Mouse (Mus musculus): Measurements from ENCODE around the gene Flrt3.

The Flrt3 gene

DNA sequence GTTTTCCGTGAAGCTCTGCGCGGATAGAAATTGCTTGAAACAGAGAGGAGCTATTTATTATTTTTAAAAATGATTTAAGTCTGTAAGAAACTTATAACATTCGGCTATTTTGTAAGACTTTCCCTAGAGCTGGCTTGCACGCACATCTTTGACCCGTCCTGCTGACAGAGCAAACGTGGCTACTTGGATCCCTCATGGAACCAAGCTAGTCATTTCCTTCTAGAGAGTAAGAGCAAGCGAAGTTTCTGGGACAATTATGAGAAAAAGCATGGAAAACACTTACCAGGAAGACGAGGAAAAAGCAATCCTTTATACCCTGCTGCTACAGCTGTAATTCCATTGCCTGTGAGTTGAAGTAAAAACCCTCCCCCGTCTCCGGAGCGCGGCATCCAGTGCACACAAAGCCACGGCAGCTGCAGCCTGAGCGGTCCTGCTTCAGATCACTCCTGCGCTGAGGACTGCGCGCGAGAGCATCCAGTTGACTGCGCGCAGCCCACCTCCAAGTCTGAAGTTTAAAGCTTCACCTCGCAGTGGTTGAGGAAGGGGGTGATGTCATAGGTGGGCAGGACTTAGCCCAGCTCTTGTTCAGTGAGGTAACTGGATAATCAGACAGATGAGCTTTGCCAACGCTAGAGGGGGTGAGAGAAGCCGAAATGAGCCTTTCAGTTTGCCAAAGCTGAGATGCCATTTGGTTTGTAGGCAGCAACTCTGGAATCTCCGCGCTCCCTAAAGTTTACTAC, at the start of gene Flrt3:
TSS of gene Flrt3 (minus strand) at position 507 of the 740 bp plus-strand sequence.
- DNase-seq (ENCODE audit: low read depth in 2 of 2, low spot score in 2 of 2), result no peak

DNA sequence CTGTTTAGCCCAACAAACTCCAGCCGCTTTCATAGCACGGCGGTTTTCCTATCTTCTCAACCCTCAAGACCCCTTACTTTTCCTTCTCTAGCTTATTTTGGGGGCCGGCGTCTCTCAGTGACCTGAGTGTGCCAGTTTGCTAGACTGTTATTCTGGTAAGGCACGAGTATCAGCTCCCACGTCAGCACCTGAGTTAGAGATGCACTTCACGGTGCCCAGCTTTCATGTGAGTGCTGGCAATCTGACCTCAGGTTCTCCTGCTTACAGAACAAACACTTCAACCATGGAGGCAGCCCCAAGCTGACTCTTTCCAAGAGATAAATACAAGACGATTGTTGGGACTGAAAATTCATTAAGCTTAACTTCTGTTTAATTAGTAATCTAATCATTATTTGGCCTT, 46.1 kb upstream of the Flrt3 start:
- no peak for DNase-seq (ENCODE audit: low read depth in 2 of 2, low spot score in 2 of 2)

GRCm38 (mm10) chr2:140715822-140716221, 44.6 kb upstream of the Flrt3 start:
- no peak for DNase-seq (ENCODE audit: low read depth in 2 of 2, low spot score in 2 of 2)

DNA sequence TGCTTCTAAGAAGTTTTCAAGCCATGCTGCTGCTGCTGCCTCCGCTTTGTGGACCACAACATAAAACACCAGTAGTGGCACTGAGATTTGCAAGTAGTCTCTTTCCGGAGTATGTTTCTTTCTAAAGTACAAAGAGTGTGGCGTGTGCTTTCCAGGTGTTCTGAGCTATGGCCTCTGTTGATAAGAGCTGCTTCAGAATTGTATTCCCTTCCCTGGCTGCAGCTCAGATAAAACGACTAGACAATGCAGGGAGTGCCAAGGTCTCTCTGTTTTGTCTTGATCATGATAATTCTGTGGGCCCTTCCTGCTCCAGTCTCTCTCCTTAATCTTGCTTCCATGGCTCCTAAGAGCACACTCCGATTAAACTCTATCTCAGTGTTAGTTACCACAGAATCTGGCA, 36.3 kb upstream of the Flrt3 start:
- no peak for DNase-seq (ENCODE audit: low read depth in 2 of 2, low spot score in 2 of 2)

- DNase-seq (ENCODE audit: low read depth in 2 of 2, low spot score in 2 of 2), result no peak
These were observed 34.0 kb upstream of the Flrt3 start for GRCm38 (mm10) chr2:140705278-140705677.

- DNase-seq (ENCODE audit: low read depth in 2 of 2, low spot score in 2 of 2), result no peak
These were observed 32.9 kb upstream of the Flrt3 start for GRCm38 (mm10) chr2:140704146-140704545.

DNA sequence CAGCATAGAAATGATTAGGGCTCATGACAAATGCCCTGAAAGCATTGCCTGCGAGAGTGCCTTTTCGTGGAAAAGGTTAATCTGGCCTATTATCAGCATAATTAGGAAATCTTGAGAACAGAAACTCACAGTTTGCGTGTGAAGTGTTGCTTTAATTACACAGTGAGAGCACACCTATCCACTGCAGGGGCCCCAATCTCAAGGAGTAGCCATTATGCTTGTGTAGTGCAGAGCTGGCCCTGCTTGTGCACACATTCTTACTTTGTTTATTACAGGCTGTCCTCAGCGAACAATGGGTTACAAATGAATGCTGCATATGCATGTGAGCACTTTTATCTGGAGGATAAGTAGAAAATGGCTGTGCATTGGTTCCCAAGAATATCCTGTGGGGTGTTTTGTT, 32.1 kb upstream of the Flrt3 start:
- DNase-seq (ENCODE audit: low read depth in 2 of 2, low spot score in 2 of 2), result no peak

DNA sequence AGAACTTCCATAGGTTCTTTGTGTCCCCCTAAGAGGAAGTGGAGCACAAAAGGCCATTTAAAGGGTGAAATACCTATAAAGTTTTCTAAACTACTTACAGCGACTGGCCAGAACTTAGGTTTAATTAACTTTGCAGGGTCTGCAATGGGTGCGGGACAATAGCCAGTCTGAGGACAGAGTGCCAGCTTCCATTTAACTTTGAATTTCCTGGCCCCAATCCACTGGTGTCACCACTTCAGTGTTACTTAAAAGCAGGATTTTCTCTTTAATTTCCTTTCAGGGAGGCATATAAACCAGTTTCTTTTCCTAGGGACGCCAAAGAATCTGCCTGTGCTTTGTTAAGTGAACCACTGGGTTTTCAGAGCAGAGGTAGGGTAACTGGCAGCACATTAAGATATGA, 27.3 kb upstream of the Flrt3 start:
- DNase-seq (ENCODE audit: low read depth in 2 of 2, low spot score in 2 of 2), result no peak

GRCm38 (mm10) chr2:140693845-140694244, 22.6 kb upstream of the Flrt3 start:
- DNase-seq (ENCODE audit: low read depth in 2 of 2, low spot score in 2 of 2), result no peak

- DNase-seq (ENCODE audit: low read depth in 2 of 2, low spot score in 2 of 2), result no peak
These were observed 21.2 kb upstream of the Flrt3 start for GRCm38 (mm10) chr2:140692461-140692860.

GRCm38 (mm10) chr2:140691403-140691802, 20.1 kb upstream of the Flrt3 start:
- no peak for DNase-seq (ENCODE audit: low read depth in 2 of 2, low spot score in 2 of 2)

DNA sequence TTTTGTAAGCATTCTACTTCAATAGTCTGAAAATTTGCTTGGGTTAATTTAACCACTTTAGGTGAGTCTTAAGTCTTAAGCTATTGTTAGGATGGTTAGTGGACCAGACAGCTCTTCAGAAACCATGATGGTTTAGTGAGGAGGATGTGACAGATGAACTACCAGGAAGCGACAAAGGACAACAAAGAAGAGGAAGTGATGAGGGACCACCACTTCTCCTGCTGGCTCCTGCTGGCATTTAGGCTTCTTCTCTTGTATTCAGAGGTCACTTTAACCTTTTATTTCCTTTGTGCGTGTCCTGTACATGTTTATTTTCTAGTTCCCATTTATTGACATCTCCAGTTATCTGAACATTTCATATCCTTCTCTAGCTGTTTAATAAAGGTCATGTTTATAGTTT, 19.6 kb upstream of the Flrt3 start:
- no peak for DNase-seq (ENCODE audit: low read depth in 2 of 2, low spot score in 2 of 2)

GRCm38 (mm10) chr2:140676728-140677127, 5.5 kb upstream of the Flrt3 start:
- DNase-seq (ENCODE audit: low read depth in 2 of 2, low spot score in 2 of 2), result no peak

DNA sequence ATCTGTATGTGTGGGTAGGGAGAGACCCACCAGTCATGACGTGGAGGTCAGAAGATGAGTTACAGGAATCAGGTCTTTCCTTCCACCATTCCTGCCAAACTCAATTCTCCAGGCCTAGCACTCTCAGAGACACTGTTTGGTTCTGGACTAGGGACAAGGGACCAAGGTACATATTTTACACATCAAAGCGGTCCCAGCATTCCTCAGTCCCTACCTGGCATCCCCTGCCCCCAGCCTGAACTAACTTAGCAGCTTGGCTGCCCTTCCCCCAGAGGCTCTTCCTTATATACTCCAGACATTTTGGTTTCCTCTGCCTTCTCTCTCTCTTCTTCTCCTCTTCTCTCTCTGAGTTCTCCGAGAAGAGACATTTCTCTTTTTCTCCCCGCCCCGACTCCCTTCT, 2.2 kb upstream of the Flrt3 start:
- DNase-seq (ENCODE audit: low read depth in 2 of 2, low spot score in 2 of 2), result no peak

DNA sequence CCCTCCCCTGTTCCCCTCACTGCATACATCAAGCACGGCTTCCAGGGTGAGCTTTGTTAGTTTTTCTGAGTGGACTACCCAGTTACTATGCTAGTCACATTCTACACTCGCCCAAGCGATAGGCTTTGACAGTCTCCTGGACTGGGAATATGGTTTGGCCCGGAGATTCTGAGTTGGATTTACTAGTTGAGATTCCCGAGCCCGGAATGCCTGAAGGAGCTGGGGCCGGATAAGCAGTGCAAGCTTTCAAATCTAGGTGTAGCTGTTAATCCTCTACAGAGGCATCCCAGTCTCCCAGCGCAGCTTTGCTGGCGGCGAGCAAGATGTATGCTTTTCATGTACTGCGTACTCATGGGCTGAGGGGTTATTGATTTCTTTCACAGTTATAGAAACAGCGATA, 812 bp downstream of the Flrt3 start:
- no peak for DNase-seq (ENCODE audit: low read depth in 2 of 2, low spot score in 2 of 2)

DNA sequence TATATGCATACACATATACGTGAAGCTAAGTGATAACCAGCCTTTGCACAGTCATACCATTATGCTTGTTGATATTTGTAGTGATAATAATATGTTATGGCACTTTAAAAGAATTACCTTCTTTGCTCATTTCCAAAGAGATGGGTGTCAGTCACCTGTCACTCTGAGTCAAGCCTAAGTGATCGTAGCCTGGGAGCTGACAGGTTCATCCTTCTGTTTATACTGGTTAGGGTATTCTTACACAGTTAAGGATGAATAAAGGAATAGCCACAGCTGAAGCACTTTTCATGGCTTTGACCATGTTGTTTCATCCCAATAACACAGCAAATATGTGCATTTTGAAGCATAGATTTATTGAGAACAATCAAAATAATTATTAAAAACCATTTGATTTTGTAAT, 1.5 kb downstream of the Flrt3 start:
- DNase-seq (ENCODE audit: low read depth in 2 of 2, low spot score in 2 of 2), result no peak

- no peak for DNase-seq (ENCODE audit: low read depth in 2 of 2, low spot score in 2 of 2)
These were observed 2.2 kb downstream of the Flrt3 start for GRCm38 (mm10) chr2:140669081-140669480.

- DNase-seq (ENCODE audit: low read depth in 2 of 2, low spot score in 2 of 2), result no peak
These were observed 3.0 kb downstream of the Flrt3 start for GRCm38 (mm10) chr2:140668311-140668710.

- no peak for DNase-seq (ENCODE audit: low read depth in 2 of 2, low spot score in 2 of 2)
These were observed 3.8 kb downstream of the Flrt3 start for GRCm38 (mm10) chr2:140667261-140668047.

DNA sequence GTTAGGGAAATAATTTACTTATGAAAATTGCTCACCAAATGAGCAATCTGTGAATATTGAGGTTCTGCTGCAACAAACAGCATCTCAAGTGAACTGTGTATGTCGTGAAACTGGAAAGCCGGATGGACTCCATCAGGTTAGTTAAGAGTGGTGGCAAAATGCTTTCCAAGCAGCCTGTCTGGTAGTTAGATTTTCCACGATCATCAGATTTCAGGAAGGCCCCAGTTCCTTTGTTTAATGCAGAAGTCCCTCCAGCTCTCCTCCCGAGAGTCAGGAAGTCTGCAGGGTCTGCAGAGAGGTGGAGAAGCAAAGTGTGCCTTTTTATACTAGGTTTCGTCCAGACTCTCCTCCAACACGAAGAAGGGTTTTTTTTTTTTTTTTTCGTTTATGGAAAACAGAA, 4.4 kb downstream of the Flrt3 start:
- no peak for DNase-seq (ENCODE audit: low read depth in 2 of 2, low spot score in 2 of 2)

DNA sequence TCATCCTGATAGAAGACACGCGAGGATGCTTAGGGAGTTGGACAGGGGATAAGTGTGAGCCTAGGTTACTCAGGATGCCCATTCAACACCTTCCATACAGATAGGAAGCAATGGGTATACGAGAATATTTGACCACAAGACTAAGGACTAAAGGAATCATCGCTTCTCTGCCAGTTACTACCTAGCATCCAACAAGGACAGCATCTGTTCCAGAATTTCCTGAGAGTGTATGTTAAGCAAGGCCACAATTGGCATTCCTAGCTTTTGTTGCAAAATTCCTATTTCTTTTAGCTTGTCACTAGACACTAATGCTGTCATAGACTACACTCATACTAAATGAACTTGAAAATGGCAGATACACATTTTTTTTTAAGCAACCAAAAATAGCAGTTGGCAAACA, 6.9 kb downstream of the Flrt3 start:
- DNase-seq (ENCODE audit: low read depth in 2 of 2, low spot score in 2 of 2), result no peak

GRCm38 (mm10) chr2:140662673-140663072, 8.6 kb downstream of the Flrt3 start:
- no peak for DNase-seq (ENCODE audit: low read depth in 2 of 2, low spot score in 2 of 2)

DNA sequence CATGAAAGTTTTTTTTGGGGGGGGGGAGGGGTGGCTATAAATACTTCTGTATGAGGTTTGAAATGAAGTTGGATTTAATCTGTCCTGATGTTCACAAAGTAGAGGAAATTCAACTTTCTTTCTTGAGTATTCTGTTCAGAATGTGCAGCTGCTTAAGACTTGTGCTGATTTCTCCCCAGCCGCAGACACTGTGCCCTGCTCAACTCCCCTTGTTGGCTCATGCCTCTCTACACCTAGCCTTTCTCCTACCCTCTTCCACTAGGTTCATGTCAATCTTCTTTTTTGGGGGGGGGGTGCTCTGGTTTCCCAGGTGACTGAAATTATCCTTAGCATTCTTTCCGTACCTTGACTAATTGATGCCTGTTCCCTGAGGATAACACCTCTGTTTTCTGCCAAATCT, 17.3 kb downstream of the Flrt3 start:
- no peak for DNase-seq (ENCODE audit: low read depth in 2 of 2, low spot score in 2 of 2)

All from CD8-positive naive resting alpha-beta T cell, adult 2 months (primary cell).